Mouse (Mus musculus) heart, postnatal 0 days (tissue): ENCODE measurements around the gene Ano1. TPM values are rescaled to one million over a fixed set of nuclear protein-coding genes. Genes with fewer than 3 reads are reported as not detected.

Experiments
- ATAC-seq: fragments of 200-750 bp; cut with Nextera tagmentation; 2 replicates; pipeline ENCODE4 v1.8.0; 2017; ENCODE audit warnings: low read depth, moderate number of reproducible peaks, moderate library complexity; ENCODE audit not compliant: insufficient read depth
- DNase-seq: peaks from one replicate; pipeline ENCODE4 v3.0.0-alpha.2; 2016; ENCODE audit warnings: low spot score
- H3K27ac ChIP-seq: fragments of 300-500 bp; sonication (generic); 2 replicates; pipeline ENCODE4 v1.5.1; 2014; ENCODE audit warnings: low read depth, mild to moderate bottlenecking
- H3K27me3 ChIP-seq: fragments of 300-500 bp; sonication (generic); 2 replicates; pipeline ENCODE4 v1.6.1; 2014; ENCODE audit warnings: low read length, mixed read lengths; ENCODE audit not compliant: control insufficient read depth, insufficient read depth
- H3K36me3 ChIP-seq: fragments of 300-500 bp; sonication (generic); replicated peaks from 2 replicates; pipeline ENCODE4 v1.6.1; 2014; ENCODE audit warnings: low read length, mixed read lengths; ENCODE audit not compliant: control insufficient read depth, insufficient read depth
- H3K4me1 ChIP-seq: fragments of 300-500 bp; sonication (generic); 2 replicates; pipeline ENCODE4 v1.6.1; 2014; ENCODE audit warnings: antibody characterized with exemption; ENCODE audit not compliant: control insufficient read depth, insufficient read depth
- H3K4me2 ChIP-seq: fragments of 300-500 bp; sonication (generic); 2 replicates; pipeline ENCODE4 v1.6.1; 2014; ENCODE audit warnings: low read depth, mild to moderate bottlenecking, low read length, moderate library complexity
- H3K4me3 ChIP-seq: fragments of 300-500 bp; sonication (generic); 2 replicates; pipeline ENCODE4 v1.5.1; 2014; ENCODE audit warnings: low read depth, low read length
- H3K9ac ChIP-seq: fragments of 300-500 bp; sonication (generic); replicated peaks from 2 replicates; pipeline ENCODE4 v1.6.1; 2014; ENCODE audit warnings: low read depth, low read length, mixed read lengths
- H3K9me3 ChIP-seq: fragments of 300-500 bp; sonication (generic); replicated peaks from 2 replicates; pipeline ENCODE4 v1.6.1; 2016; ENCODE audit warnings: low read length; ENCODE audit not compliant: control insufficient read depth
- CTCF ChIP-seq: IDR thresholded peaks from 2 replicates; pipeline ENCODE4 v1.5.1; 2016; ENCODE audit warnings: antibody characterized with exemption, control low read depth, low read depth
- EP300 ChIP-seq: IDR thresholded peaks from 2 replicates; pipeline ENCODE4 v1.6.1; 2016; ENCODE audit warnings: antibody characterized with exemption, low read depth
- WGBS: fragments of 180-500 bp; shearing (Covaris S2); extraction: QIAGEN DNeasy Blood & Tissue Kit; methylation state at CpG from one replicate; pipeline ENCODE4 v1.1.7; 2014; 5-methylcytosine and 5-hydroxymethylcytosine counted together
- polyA plus RNA-seq: library from polyadenylated mRNA; unstranded; fragments of >200 nt; fragmentation: Nextera tagmentation; extraction: Ambion mirVana; gene quantifications from 2 replicates; pipeline ENCODE4 v1.2.1, GENCODE M21; 2015
- total RNA-seq: library from RNA; depleted of rRNA; stranded (reverse); fragments of >200 nt; gene quantifications from 2 replicates; pipeline ENCODE4 v1.2.3, GENCODE M21; 2014; ENCODE audit warnings: low replicate concordance

Ano1 gene
- total and polyA plus RNA-seq, 2 experiments from 2014 or later: 4.4 to 11.1 TPM

DNA sequence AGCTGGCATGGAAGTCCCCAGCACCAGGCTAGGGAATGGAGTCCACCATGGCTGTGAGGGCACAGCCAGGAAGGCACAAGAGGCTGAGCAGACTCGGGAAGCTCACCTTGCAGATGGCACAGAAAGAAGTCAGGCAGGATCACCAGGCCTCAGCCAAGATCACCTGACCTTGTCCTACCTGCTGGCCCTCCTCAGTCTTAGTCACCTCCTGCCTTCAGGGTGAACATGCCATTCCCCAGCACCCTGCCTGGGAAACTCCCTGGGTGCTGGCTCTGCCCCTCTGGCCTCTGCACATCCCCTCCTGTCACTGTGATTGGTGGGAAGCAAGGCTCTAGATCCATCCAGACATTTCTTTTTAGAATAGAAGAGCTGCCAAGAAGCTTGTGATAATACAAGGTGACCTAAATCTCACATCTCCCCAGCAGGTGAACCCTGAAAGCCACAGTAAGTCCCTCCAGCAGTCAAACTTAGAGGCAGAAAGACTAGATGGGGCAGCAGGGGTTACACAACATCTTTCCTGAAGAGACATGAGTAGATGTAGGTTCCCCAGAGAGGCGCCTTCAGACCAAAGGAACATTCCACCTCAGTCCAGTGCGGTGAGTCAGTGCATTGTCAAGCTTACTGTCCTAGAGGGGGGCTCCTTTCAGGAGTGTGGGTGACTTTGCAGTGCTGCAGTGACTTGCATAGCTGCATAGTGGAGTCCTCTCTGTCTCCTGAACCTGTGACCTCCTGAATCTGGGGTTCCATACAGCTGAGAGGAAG is 184.7 kb downstream of the Ano1 start:
- TF ChIP-seq EP300: no peak
- TF ChIP-seq CTCF: no peak
- H3K9ac ChIP-seq: no peak overlapping the region
- peaks cover 17% of the 10 kb centered on the region for H3K4me1 ChIP-seq
- H3K27me3 ChIP-seq: no peaks in the 10 kb centered on the region
- no peaks in the 10 kb centered on the region for H3K36me3 ChIP-seq
- no peak for DNase-seq
- H3K4me3 ChIP-seq: no peak overlapping the region
- no peak overlapping the region for H3K27ac ChIP-seq
- WGBS: 65% methylated on average over 3 of the region's 3 CpGs
- no peak overlapping the region for H3K4me2 ChIP-seq
- H3K9me3 ChIP-seq: no peaks in the 10 kb centered on the region
- ATAC-seq: no peak

DNA sequence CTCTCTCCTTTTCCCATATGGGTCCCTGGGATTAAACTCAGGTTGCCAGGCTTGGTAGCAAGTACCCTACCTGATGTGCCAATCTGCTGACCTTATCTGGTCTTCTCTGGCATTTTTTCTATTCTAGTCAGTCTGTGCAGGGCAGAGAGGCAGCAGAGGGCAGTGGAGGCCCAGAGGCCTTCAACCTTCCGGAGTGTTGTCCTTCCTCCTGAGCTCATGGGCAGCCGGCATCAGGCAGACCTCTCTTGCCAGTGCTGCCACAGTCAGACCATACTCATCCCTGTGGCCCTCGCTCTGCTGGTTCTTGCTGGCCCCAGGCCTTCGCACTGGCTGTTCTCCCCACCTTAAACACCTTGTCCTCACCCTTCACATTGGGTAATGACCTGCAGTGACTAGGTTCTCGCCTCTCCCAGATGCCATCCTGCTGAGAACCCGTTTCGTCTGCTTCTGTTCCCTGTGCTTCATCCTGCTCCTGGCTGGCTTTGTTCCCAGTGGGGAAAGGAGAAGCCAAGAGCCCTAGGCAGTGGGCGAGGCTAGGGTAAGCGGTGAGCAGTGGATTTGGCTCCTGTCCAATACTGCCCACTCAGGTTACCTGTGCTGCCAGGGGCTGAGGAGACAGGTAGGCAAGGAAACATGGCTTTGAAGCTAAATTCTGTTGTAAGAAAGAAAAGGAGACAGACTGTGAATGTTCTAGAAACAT is 188.2 kb downstream of the Ano1 start:
- no peak for DNase-seq
- Histone ChIP-seq H3K4me2 (no peak overlapping the region), H3K4me1 (peaks cover 5% of the 10 kb centered on the region), H3K27me3 (no peaks in the 10 kb centered on the region), H3K9ac (no peak overlapping the region), H3K27ac (no peak overlapping the region), H3K4me3 (no peak overlapping the region), H3K36me3 (no peaks in the 10 kb centered on the region), H3K9me3 (no peaks in the 10 kb centered on the region)
- TF ChIP-seq CTCF (peak; percentile 14; the same call in 1 of the 2 replicates), EP300 (no peak)
- peak; percentile 27; the same call in 1 of the 2 replicates for ATAC-seq
- 41% methylated on average over 9 of the region's 9 CpGs for WGBS

DNA sequence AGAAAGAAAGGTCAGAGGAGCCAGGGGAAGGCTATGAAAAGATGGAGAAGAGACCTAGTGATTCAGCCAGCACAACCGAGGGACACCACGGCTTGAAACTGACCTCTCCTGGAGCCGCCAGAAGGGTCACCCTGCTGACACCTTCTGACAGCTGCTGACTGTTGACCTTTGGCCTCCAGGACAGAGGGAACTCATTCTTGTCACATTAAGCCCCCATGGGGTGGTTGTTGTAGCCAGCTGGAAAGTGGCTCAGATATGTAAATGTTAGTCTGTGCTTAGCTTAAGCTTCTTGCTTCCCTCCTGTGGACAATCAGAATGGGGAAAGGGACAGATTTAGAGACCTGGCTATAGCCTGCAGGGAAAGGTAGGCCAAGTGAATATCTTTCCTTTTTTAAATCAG is 189.8 kb downstream of the Ano1 start:
- Histone ChIP-seq H3K36me3 (no peaks in the 10 kb centered on the region), H3K9ac (no peak overlapping the region), H3K27ac (no peak overlapping the region), H3K4me2 (no peak overlapping the region), H3K27me3 (no peaks in the 10 kb centered on the region), H3K4me3 (no peak overlapping the region), H3K4me1 (peaks cover 5% of the 10 kb centered on the region), H3K9me3 (no peaks in the 10 kb centered on the region)
- DNase-seq (no peak), ATAC-seq (no peak)
- TF ChIP-seq CTCF: no peak
- WGBS: 38% methylated on average over 3 of the region's 3 CpGs

DNA sequence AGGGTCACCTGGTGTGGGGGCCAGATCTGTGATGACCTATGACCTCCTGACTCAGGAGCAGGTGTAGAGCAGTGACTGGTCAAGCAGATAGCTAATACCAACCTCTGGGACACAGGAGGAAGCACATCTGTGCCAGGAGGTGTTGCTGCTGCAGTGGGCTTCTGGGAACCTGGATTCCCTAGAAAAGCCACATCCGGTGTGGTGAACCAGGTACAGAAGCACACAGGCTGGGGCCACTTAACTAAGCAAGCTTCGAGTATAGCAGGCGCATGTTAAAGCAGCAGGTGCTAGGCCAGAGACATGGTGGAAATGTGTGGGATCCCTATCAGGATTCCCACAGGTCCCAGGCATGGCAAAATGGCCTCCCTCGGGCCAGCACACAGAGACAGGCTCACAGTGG is 191.2 kb downstream of the Ano1 start:
- H3K27me3 ChIP-seq: no peaks in the 10 kb centered on the region
- no peaks in the 10 kb centered on the region for H3K9me3 ChIP-seq
- peaks cover 5% of the 10 kb centered on the region for H3K4me1 ChIP-seq
- TF ChIP-seq EP300 (no peak), CTCF (no peak)
- ATAC-seq (no peak), DNase-seq (no peak)
- H3K27ac ChIP-seq: no peak overlapping the region
- H3K9ac ChIP-seq: no peak overlapping the region
- H3K4me3 ChIP-seq: no peak overlapping the region
- H3K4me2 ChIP-seq: no peak overlapping the region
- no peaks in the 10 kb centered on the region for H3K36me3 ChIP-seq
- WGBS: 83% methylated on average over 4 of the region's 4 CpGs

DNA sequence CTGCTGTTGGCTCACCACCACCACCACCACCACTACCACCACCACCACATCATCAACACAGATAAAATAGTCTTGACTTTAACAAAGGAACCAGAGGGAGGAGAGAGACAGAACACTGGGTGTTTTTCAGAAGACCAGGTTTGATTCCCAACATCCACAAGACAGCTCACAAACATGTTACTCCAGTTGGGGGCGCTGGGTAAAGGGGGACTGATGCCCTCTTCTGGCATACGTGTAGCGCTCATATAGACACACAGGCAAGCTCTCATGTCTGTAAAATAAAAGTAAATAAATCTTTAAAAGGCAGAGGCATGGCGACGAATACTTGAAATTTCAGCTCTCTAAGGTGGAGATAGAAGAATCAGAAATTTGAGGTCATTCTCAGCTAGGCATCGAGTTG is 193.2 kb downstream of the Ano1 start:
- Histone ChIP-seq H3K36me3 (no peaks in the 10 kb centered on the region), H3K9ac (no peak overlapping the region), H3K4me2 (no peak overlapping the region), H3K4me1 (peaks cover under 1% of the 10 kb centered on the region; the same call in 1 of the 2 replicates), H3K27me3 (no peaks in the 10 kb centered on the region), H3K27ac (no peak overlapping the region), H3K9me3 (no peaks in the 10 kb centered on the region), H3K4me3 (no peak overlapping the region)
- WGBS: 57% methylated on average over 6 of the region's 6 CpGs
- ATAC-seq: no peak
- TF ChIP-seq EP300: no peak
- TF ChIP-seq CTCF: 0 out of 2 replicates have a peak, but pooled peaks have one; percentile 11
- no peak for DNase-seq
